Mouse (Mus musculus) ES-E14 (cell line): ENCODE data around the gene 4933430I17Rik. TPM values are rescaled to one million over a fixed set of nuclear protein-coding genes. Genes with fewer than 3 reads are reported as not detected.

Experiments
- DNase-seq: peaks from one replicate; pipeline ENCODE4 v3.0.0-alpha.2; 2013; ENCODE audit warnings: low read depth, low spot score
- H3K27ac ChIP-seq: 2 replicates; pipeline ENCODE4 v1.5.1; 2012; ENCODE audit warnings: low read depth, mild to moderate bottlenecking, low read length, moderate library complexity, mixed read lengths; ENCODE audit not compliant: poor library complexity, insufficient read depth, severe bottlenecking
- H3K36me3 ChIP-seq: 2 replicates; pipeline ENCODE4 v1.6.1; 2012; ENCODE audit warnings: mild to moderate bottlenecking, low read length, moderate library complexity, mixed read lengths; ENCODE audit not compliant: control insufficient read depth, poor library complexity, insufficient read depth, severe bottlenecking
- H3K4me1 ChIP-seq, 2 experiments: fragments of 150-350 bp in 1 of 2; sonication (generic) in 1 of 2; 2 replicates each; pipeline ENCODE4 v1.6.1; 2012; ENCODE audit warnings: low read length in 2 of 2, mild to moderate bottlenecking in 1 of 2, mixed read lengths in 1 of 2; ENCODE audit not compliant: control insufficient read depth in 2 of 2, insufficient read depth in 2 of 2, poor library complexity in 1 of 2
- H3K4me3 ChIP-seq, 2 experiments: fragments of 150-350 bp in 1 of 2; sonication (generic) in 1 of 2; 2 replicates each; pipeline ENCODE4 v1.5.1; 2012; ENCODE audit warnings: low read length in 2 of 2, low read depth in 1 of 2, mild to moderate bottlenecking in 1 of 2, mixed read lengths in 1 of 2; ENCODE audit not compliant: insufficient read depth in 1 of 2, poor library complexity in 1 of 2, severe bottlenecking in 1 of 2
- H3K9ac ChIP-seq: 2 replicates; pipeline ENCODE4 v1.6.1; 2012; ENCODE audit warnings: low read depth, mild to moderate bottlenecking, low read length, mixed read lengths; ENCODE audit not compliant: poor library complexity, insufficient read depth, severe bottlenecking
- H3K9me3 ChIP-seq: fragments of 150-350 bp; sonication (generic); 2 replicates; pipeline ENCODE4 v1.6.1; 2012; ENCODE audit warnings: low read depth, mild to moderate bottlenecking, low read length; ENCODE audit not compliant: control insufficient read depth, insufficient read depth
- CHD2 ChIP-seq: IDR thresholded peaks from 2 replicates; pipeline ENCODE4 v1.6.1; 2014; ENCODE audit warnings: mild to moderate bottlenecking, low read depth, low read length, inconsistent platforms
- HCFC1 ChIP-seq: IDR thresholded peaks from 2 replicates; pipeline ENCODE4 v1.6.1; 2012; ENCODE audit warnings: low read length, inconsistent platforms, borderline replicate concordance; ENCODE audit not compliant: insufficient read depth
- MAFK ChIP-seq: IDR thresholded peaks from 2 replicates; pipeline ENCODE4 v1.6.1; 2014; ENCODE audit warnings: mild to moderate bottlenecking, low read depth, low read length, inconsistent platforms; ENCODE audit not compliant: insufficient read depth
- ZC3H11A ChIP-seq: IDR thresholded peaks from 2 replicates; pipeline ENCODE4 v1.6.1; 2012; ENCODE audit warnings: low read depth, mild to moderate bottlenecking, inconsistent platforms, low read length, borderline replicate concordance
- ZNF384 ChIP-seq: IDR thresholded peaks from 2 replicates; pipeline ENCODE4 v1.6.1; 2012; ENCODE audit warnings: low read depth, low read length, inconsistent platforms
- in situ Hi-C, 2 experiments: fragments of 600-800 bp; cut with MboI; formaldehyde crosslinking; loops; one replicate each; pipeline ENCODE4 v1.15.1; 2025; ENCODE audit warnings: low sequenced_read_pairs in 2 of 2, inconsistent platforms in 1 of 2; ENCODE audit not compliant: unreplicated experiment in 2 of 2
- total RNA-seq: library from RNA; depleted of rRNA; stranded (reverse); fragments of 300-350 nt; gene quantifications from 2 replicates; pipeline ENCODE4 v1.2.3, GENCODE M21; 2012

4933430I17Rik gene
- total RNA-seq, 1 experiment = 0.27 TPM

GRCm38 (mm10) chr4:62518416-62519121, 6.6 kb upstream of the 4933430I17Rik start:
- Histone ChIP-seq H3K4me3 (peak overlapping the region in 1 of 2 experiments; percentile 89; a peak in 2 of 4 replicates), H3K4me1 (peaks cover 0 to 3% of the 10 kb centered on the region in 2 experiments; a peak in 1 of 4 replicates), H3K9ac (no peak overlapping the region), H3K9me3 (no peaks in the 10 kb centered on the region), H3K27ac (no peak overlapping the region), H3K36me3 (peaks cover 3% of the 10 kb centered on the region; the same call in 1 of the 2 replicates)
- no peak for DNase-seq
- TF ChIP-seq MAFK = no peak
- TF ChIP-seq ZC3H11A = no peak
- no peak for TF ChIP-seq HCFC1
- TF ChIP-seq CHD2 = no peak
- no peak for TF ChIP-seq ZNF384
- in situ Hi-C loops = no loop called here

- Histone ChIP-seq H3K4me3 (peak overlapping the region; percentile 89 to 92), H3K9ac (peak overlapping the region; percentile 92), H3K4me1 (peaks cover 0 to 5% of the 10 kb centered on the region in 2 experiments; a peak in 2 of 4 replicates), H3K9me3 (no peaks in the 10 kb centered on the region), H3K36me3 (peaks cover 5% of the 10 kb centered on the region; the same call in 1 of the 2 replicates), H3K27ac (peak overlapping the region; percentile 17)
- in situ Hi-C loops = no loop called here
- no peak for TF ChIP-seq ZNF384
- no peak for TF ChIP-seq MAFK
- no peak for TF ChIP-seq ZC3H11A
- TF ChIP-seq CHD2 = no peak
- no peak for TF ChIP-seq HCFC1
- DNase-seq = peak; percentile 51
These were observed 5.9 kb upstream of the 4933430I17Rik start for GRCm38 (mm10) chr4:62519122-62519848.

- no peaks in the 10 kb centered on the region for H3K9me3 ChIP-seq
- in situ Hi-C loops = no loop called here
- H3K9ac ChIP-seq = peak within 1 kb of the TSS; percentile 92
- peak within 1 kb of the TSS; percentile 89 to 92 for H3K4me3 ChIP-seq
- H3K4me1 ChIP-seq = peaks cover 0 to 6% of the 10 kb centered on the region in 2 experiments; a peak in 2 of 4 replicates
- peak; percentile 76 for DNase-seq
- TF ChIP-seq MAFK (no peak), HCFC1 (peak; percentile 56; the same call in 1 of the 2 replicates), CHD2 (no peak)
- peak within 1 kb of the TSS; percentile 17 for H3K27ac ChIP-seq
- H3K36me3 ChIP-seq = peaks cover 5% of the 10 kb centered on the region; the same call in 1 of the 2 replicates
These were observed 5.3 kb upstream of the 4933430I17Rik start, which contains the start of gene Alad for GRCm38 (mm10) chr4:62519849-62520233. TSS of gene Alad (minus strand) at chr4:62519918.

- H3K9me3 ChIP-seq = no peaks in the 10 kb centered on the region
- no peak for DNase-seq
- peaks cover 5% of the 10 kb centered on the region; the same call in 1 of the 2 replicates for H3K36me3 ChIP-seq
- H3K27ac ChIP-seq = no peak overlapping the region
- TF ChIP-seq ZNF384 (no peak), CHD2 (no peak), MAFK (no peak), HCFC1 (no peak), ZC3H11A (no peak)
- in situ Hi-C loops = no loop called here
- H3K9ac ChIP-seq = no peak overlapping the region
- peaks cover 0 to 6% of the 10 kb centered on the region in 2 experiments; a peak in 2 of 4 replicates for H3K4me1 ChIP-seq
- H3K4me3 ChIP-seq = no peak overlapping the region
These were observed 4.2 kb upstream of the 4933430I17Rik start for GRCm38 (mm10) chr4:62520892-62521400.
